Mouse (Mus musculus) kidney, embryonic 16.5 days (tissue): Measurements from ENCODE around the gene Prrg1. TPM values are rescaled to one million over a fixed set of nuclear protein-coding genes. Genes with fewer than 3 reads are reported as not detected.
"Not testable (repeated sequence)": the region's sequence is repeated elsewhere in the genome, so short reads cannot be mapped to it uniquely, and the experiment has no call there.

Experiments used
- ATAC-seq: fragments of 200-750 bp; cut with Nextera tagmentation; 2 replicates; pipeline ENCODE4 v1.8.0; 2017; ENCODE audit warnings: moderate TSS enrichment; ENCODE audit not compliant: low FRiP score, low TSS enrichment
- H3K27ac ChIP-seq: fragments of 300-500 bp; sonication (generic); 2 replicates; pipeline ENCODE4 v1.5.1; 2014; ENCODE audit warnings: low read length
- H3K27me3 ChIP-seq: fragments of 300-500 bp; sonication (generic); 2 replicates; pipeline ENCODE4 v1.6.1; 2014; ENCODE audit warnings: low read length, control low read depth, mixed read lengths; ENCODE audit not compliant: insufficient read depth
- H3K36me3 ChIP-seq: fragments of 300-500 bp; sonication (generic); 2 replicates; pipeline ENCODE4 v1.6.1; 2014; ENCODE audit warnings: low read length, control low read depth, mixed read lengths; ENCODE audit not compliant: insufficient read depth
- H3K4me1 ChIP-seq: fragments of 300-500 bp; sonication (generic); 2 replicates; pipeline ENCODE4 v1.6.1; 2014; ENCODE audit warnings: low read length, control low read depth, mixed read lengths; ENCODE audit not compliant: insufficient read depth
- H3K4me2 ChIP-seq: fragments of 300-500 bp; sonication (generic); replicated peaks from 2 replicates; pipeline ENCODE4 v1.6.1; 2014; ENCODE audit warnings: low read depth, low read length
- H3K4me3 ChIP-seq: fragments of 300-500 bp; sonication (generic); 2 replicates; pipeline ENCODE4 v1.5.1; 2014; ENCODE audit warnings: mild to moderate bottlenecking, low read length
- H3K9ac ChIP-seq: fragments of 300-500 bp; sonication (generic); replicated peaks from 2 replicates; pipeline ENCODE4 v1.6.1; 2014; ENCODE audit warnings: low read length
- H3K9me3 ChIP-seq: fragments of 300-500 bp; sonication (generic); 2 replicates; pipeline ENCODE4 v1.6.1; 2016; ENCODE audit warnings: low read length, control low read depth
- WGBS: fragments of 180-500 bp; shearing (Covaris S2); extraction: QIAGEN DNeasy Blood & Tissue Kit; methylation state at CpG from one replicate; pipeline ENCODE4 v1.1.7; 2014; 5-methylcytosine and 5-hydroxymethylcytosine counted together
- polyA plus RNA-seq: library from polyadenylated mRNA; unstranded; fragments of >200 nt; fragmentation: Nextera tagmentation; extraction: Ambion mirVana; gene quantifications from 2 replicates; pipeline ENCODE4 v1.2.1, GENCODE M21; 2015

Prrg1 gene
- polyA plus RNA-seq, 1 experiment from 2014 or later = 8.4 TPM

DNA sequence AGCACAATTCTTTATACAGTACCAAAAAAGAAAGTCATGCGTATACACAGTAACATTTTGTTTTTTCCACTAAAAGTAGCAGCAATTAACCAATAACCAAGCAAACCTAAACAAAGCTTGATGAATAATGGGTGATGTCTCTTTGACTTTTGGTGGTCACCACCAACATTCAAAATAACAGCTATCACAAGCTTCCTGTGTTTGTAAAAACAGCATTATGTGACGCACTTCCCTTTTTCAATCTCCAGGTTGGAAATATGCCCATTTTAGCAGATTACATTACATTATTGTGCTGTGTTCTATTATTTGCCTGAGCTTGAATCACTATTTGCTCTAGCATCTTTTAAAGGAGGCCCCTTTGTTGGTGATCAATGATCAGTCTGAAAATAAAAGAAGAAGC is 65.4 kb downstream of the Prrg1 start:
- H3K9me3 ChIP-seq = no peaks in the 10 kb centered on the region
- H3K9ac ChIP-seq = no peak overlapping the region
- ATAC-seq = no peak
- no peaks in the 10 kb centered on the region for H3K4me1 ChIP-seq
- H3K4me2 ChIP-seq = no peak overlapping the region
- no peaks in the 10 kb centered on the region for H3K36me3 ChIP-seq
- no peaks in the 10 kb centered on the region for H3K27me3 ChIP-seq
- no peak overlapping the region for H3K4me3 ChIP-seq
- H3K27ac ChIP-seq = no peak overlapping the region
- 76% methylated on average over 2 of the region's 2 CpGs for WGBS

- no peak overlapping the region for H3K4me2 ChIP-seq
- ATAC-seq = no peak
- 89% methylated on average over 2 of the region's 2 CpGs for WGBS
- H3K27me3 ChIP-seq = no peaks in the 10 kb centered on the region
- H3K4me1 ChIP-seq = no peaks in the 10 kb centered on the region
- no peak overlapping the region for H3K4me3 ChIP-seq
- no peak overlapping the region for H3K9ac ChIP-seq
- no peak overlapping the region for H3K27ac ChIP-seq
- H3K9me3 ChIP-seq = no peaks in the 10 kb centered on the region
- H3K36me3 ChIP-seq = no peaks in the 10 kb centered on the region
Measured at GRCm38 (mm10) chrX:78482987-78483386, 100.7 kb downstream of the Prrg1 start.

DNA sequence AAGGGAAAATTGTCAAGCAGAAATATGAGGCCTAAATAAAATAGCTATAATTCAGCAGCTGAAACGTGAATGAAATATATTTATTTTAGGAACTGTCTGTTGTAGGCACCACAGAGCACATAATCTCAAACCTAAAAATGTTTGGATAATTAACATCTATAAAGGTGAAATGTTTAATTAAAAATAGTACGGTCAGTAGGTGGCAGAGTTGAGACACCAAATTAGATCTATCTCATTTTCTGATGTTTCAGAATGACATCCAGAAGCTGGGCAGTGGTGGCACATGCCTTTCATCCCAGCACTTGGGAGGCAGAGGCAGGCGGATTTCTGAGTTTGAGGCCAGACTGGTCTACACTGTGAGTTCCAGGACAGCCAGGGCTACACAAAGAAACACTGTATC is 104.0 kb downstream of the Prrg1 start:
- Histone ChIP-seq H3K4me2 (no peak overlapping the region), H3K36me3 (no peaks in the 10 kb centered on the region), H3K9ac (no peak overlapping the region), H3K4me3 (no peak overlapping the region), H3K4me1 (no peaks in the 10 kb centered on the region), H3K9me3 (no peaks in the 10 kb centered on the region), H3K27ac (no peak overlapping the region), H3K27me3 (no peaks in the 10 kb centered on the region)
- WGBS = 70% methylated on average over 3 of the region's 3 CpGs
- ATAC-seq = no peak

DNA sequence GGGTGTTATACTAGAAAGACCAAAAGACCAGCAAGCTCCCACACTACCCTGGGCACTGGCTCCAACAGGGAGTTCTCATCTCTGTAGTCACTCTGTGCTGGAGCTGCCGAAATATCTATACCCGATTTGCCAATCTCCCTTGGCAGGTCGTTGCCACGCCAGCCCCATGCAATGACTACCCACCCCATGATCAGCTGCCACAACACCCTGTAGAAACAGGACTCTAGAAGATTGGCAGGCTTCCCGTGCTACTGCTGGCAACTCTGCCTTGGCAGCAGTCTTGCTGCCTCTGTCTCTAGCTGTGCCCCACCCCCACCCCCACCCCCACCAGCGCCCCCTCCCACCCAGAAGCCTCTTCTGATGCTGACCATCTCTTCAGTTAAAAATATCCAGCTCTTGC is 149.3 kb downstream of the Prrg1 start:
- Histone ChIP-seq H3K9ac (no peak overlapping the region), H3K4me3 (no peak overlapping the region), H3K4me1 (no peaks in the 10 kb centered on the region), H3K4me2 (no peak overlapping the region), H3K9me3 (no peaks in the 10 kb centered on the region), H3K36me3 (no peaks in the 10 kb centered on the region), H3K27me3 (no peaks in the 10 kb centered on the region), H3K27ac (no peak overlapping the region)
- 78% methylated on average over 6 of the region's 6 CpGs for WGBS
- no peak for ATAC-seq

- not testable (repeated sequence) for H3K36me3 ChIP-seq, H3K9ac ChIP-seq, H3K4me2 ChIP-seq, ATAC-seq, H3K4me3 ChIP-seq, H3K4me1 ChIP-seq, H3K9me3 ChIP-seq, H3K27me3 ChIP-seq, H3K27ac ChIP-seq
- 84% methylated on average over 2 of the region's 2 CpGs for WGBS
Measured at GRCm38 (mm10) chrX:78403346-78403745, 180.3 kb downstream of the Prrg1 start.

Other genes with a start within 250 kb of the Prrg1 start
- gene 4930480E11Rik, start 214.3 kb downstream of the Prrg1 start, polyA plus RNA-seq = not detected in 2 replicates
- not detected in 2 replicates for gene Fam47c, start 153.9 kb upstream of the Prrg1 start, polyA plus RNA-seq